Mouse (Mus musculus) lung, adult 10 weeks (tissue): ENCODE measurements around the gene Smim9. TPM values are rescaled to one million over a fixed set of nuclear protein-coding genes. Genes with fewer than 3 reads are reported as not detected.

Experiments
- polyA plus RNA-seq: library from polyadenylated mRNA; stranded (reverse); fragments of 350-450 nt; fragmentation: Illumina TruSeq; extraction: RNeasy Lipid Tissue Mini Kit (QIAGEN cat#74804); gene quantifications from one replicate; pipeline ENCODE4 v1.2.3, GENCODE M21; 2014; ENCODE audit warnings: low read depth, low replicate concordance; ENCODE audit not compliant: insufficient read depth

Smim9 gene
- not detected for polyA plus RNA-seq

DNA sequence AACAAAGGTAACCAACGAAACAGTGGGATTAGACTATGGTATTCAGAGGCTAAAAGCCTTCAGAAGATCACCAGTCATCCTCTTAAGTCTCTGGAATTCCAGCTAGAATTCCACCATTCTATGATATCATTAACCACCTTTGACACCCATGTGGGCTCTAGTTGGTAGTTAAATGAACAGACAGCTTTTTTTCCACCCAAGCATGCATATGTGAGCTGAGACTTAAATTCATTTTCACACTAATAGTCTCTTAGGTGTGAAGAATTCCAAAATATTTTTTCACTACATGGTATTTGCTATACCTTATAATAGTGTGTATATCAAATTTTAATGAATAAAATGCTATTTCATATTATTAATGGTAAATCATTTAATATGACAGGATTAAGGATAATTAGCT is at the start of gene Smim9:
Gene Smim9, minus strand, starts transcription at position 101 of the 400 bp plus-strand sequence.

GRCm38 (mm10) chrX:75130467-75131160 is 33.0 kb downstream of the Smim9 start, which contains the start of gene Mpp1:
Gene Mpp1, minus strand, starts transcription at chrX:75131016.

Other genes starting within 250 kb of the Smim9 start
- gene Gab3, start 78.3 kb downstream of the Smim9 start, polyA plus RNA-seq = 2.4 TPM
- gene Dkc1, start 67.9 kb downstream of the Smim9 start, polyA plus RNA-seq = 14.5 TPM
- gene Mpp1, start 32.8 kb downstream of the Smim9 start, polyA plus RNA-seq = 33.4 TPM
- gene Fundc2, start 218.6 kb upstream of the Smim9 start, polyA plus RNA-seq = 29.9 TPM
- gene F8, start 218.8 kb upstream of the Smim9 start, polyA plus RNA-seq = 0.14 TPM